29 mouse cellular contexts compared by ENCODE assay signal in genomic region chr1:154952679-154953078, GRCm38 (mm10).
DNase-seq lines count a peak whose midpoint lies in the region; ATAC-seq and TF ChIP-seq lines count a peak whose summit lies in the region.
"Had no signal": no experiment of that assay in that cellular context is flagged by ENCODE, and none has a peak within 500 bp of the region (broad histone marks: within the 10 kb centered on the region; RNA-seq: fewer than 3 reads in every experiment).

No protein-coding gene starts in this region.

- H3K4me2 ChIP-seq in forebrain, embryonic 15.5 days (replicated peaks) = no peak overlapping the region
- H3K4me2 ChIP-seq in hindbrain, postnatal 0 days (ENCODE audit: low read depth, low read length) = no peak overlapping the region
- H3K4me2 ChIP-seq in hindbrain, embryonic 13.5 days = no peak overlapping the region
- H3K4me2 ChIP-seq: heart, embryonic 15.5 days; hindbrain, embryonic 14.5 days; intestine, embryonic 15.5 days; limb, embryonic 13.5 days; liver, embryonic 11.5 days; lung, embryonic 15.5 days; neural tube, embryonic 13.5 days had no signal

- no peak for TF ChIP-seq CTCF in hindbrain, postnatal 0 days (IDR thresholded peaks at IDR 0.05; ENCODE audit: low read depth)
- no peak for TF ChIP-seq CTCF in brain, embryonic 14.5 days (IDR thresholded peaks at IDR 0.05; ENCODE audit: borderline replicate concordance, extremely low read depth, insufficient read depth, insufficient read length)

- H3K36me3 ChIP-seq in forebrain, embryonic 15.5 days = no peaks in the 10 kb centered on the region
- no peaks in the 10 kb centered on the region for H3K36me3 ChIP-seq in forebrain, embryonic 10.5 days (replicated peaks)
- no peaks in the 10 kb centered on the region for H3K36me3 ChIP-seq in hindbrain, postnatal 0 days (ENCODE audit: insufficient read depth, low read length)
- H3K36me3 ChIP-seq in hindbrain, embryonic 13.5 days = no peaks in the 10 kb centered on the region
- H3K36me3 ChIP-seq: G1E; heart, embryonic 10.5 days; heart, embryonic 15.5 days; intestine, embryonic 15.5 days; limb, embryonic 13.5 days; lung, embryonic 15.5 days; neural tube, embryonic 13.5 days had no signal

- no peak overlapping the region for H3K9ac ChIP-seq in forebrain, embryonic 15.5 days (replicated peaks)
- no peak overlapping the region for H3K9ac ChIP-seq in hindbrain, postnatal 0 days (replicated peaks; ENCODE audit: low read length)
- H3K9ac ChIP-seq in hindbrain, embryonic 13.5 days = no peak overlapping the region
- H3K9ac ChIP-seq: heart, embryonic 15.5 days; hindbrain, embryonic 14.5 days; intestine, embryonic 15.5 days; limb, embryonic 13.5 days; lung, embryonic 15.5 days; neural tube, embryonic 13.5 days had no signal

- no peak for ATAC-seq in forebrain, embryonic 15.5 days (replicated peaks)
- ATAC-seq in hindbrain, postnatal 0 days = no peak
- no peak for ATAC-seq in hindbrain, embryonic 13.5 days (ENCODE audit: low FRiP score)
- ATAC-seq: intestine, embryonic 15.5 days had no signal

- H3K4me3 ChIP-seq in forebrain, embryonic 15.5 days = no peak overlapping the region
- no peak overlapping the region for H3K4me3 ChIP-seq in forebrain, embryonic 10.5 days
- no peak overlapping the region for H3K4me3 ChIP-seq in hindbrain, postnatal 0 days (ENCODE audit: low read length)
- no peak overlapping the region for H3K4me3 ChIP-seq in hindbrain, embryonic 13.5 days
- H3K4me3 ChIP-seq: erythroblast, embryonic 14.5 days; heart, embryonic 10.5 days; heart, embryonic 15.5 days; intestine, embryonic 15.5 days; limb, embryonic 13.5 days; lung, embryonic 15.5 days; neural tube, embryonic 13.5 days had no signal

- no peak for TF ChIP-seq POLR2A in brain, embryonic 14.5 days (IDR thresholded peaks at IDR 0.05; ENCODE audit: borderline replicate concordance, extremely low read depth, insufficient read depth, insufficient read length, poor library complexity, severe bottlenecking)

- no peaks in the 10 kb centered on the region for H3K9me3 ChIP-seq in forebrain, embryonic 15.5 days
- no peaks in the 10 kb centered on the region for H3K9me3 ChIP-seq in forebrain, embryonic 10.5 days
- H3K9me3 ChIP-seq in hindbrain, postnatal 0 days (ENCODE audit: low read length) = no peaks in the 10 kb centered on the region
- H3K9me3 ChIP-seq in hindbrain, embryonic 13.5 days = no peaks in the 10 kb centered on the region
- H3K9me3 ChIP-seq: G1E; heart, embryonic 10.5 days; heart, embryonic 15.5 days; intestine, embryonic 15.5 days; limb, embryonic 13.5 days; lung, embryonic 15.5 days; neural tube, embryonic 13.5 days had no signal

- H3K27ac ChIP-seq in forebrain, embryonic 15.5 days (replicated peaks) = peak overlapping the region; percentile 24
- no peak overlapping the region for H3K27ac ChIP-seq in forebrain, embryonic 10.5 days
- H3K27ac ChIP-seq in hindbrain, postnatal 0 days = no peak overlapping the region
- no peak overlapping the region for H3K27ac ChIP-seq in hindbrain, embryonic 13.5 days
- H3K27ac ChIP-seq: heart, embryonic 10.5 days; heart, embryonic 15.5 days; hindbrain, embryonic 14.5 days; intestine, embryonic 15.5 days; kidney, postnatal 0 days; limb, embryonic 13.5 days; lung, embryonic 15.5 days; neural tube, embryonic 13.5 days had no signal

- DNase-seq in forebrain, embryonic 10.5 days (ENCODE audit: extremely low spot score, low spot score) = no peak
- DNase-seq in hindbrain, postnatal 0 days (ENCODE audit: low spot score) = peak; percentile 55
- DNase-seq in brain, embryonic 14.5 days (ENCODE audit: low read depth) = peak; percentile 51
- peak; percentile 33 for DNase-seq in telencephalon, adult 2 months (ENCODE audit: low read depth, low spot score)
- DNase-seq in adipocyte (ENCODE audit: low spot score) = no peak
- DNase-seq: adrenal gland, postnatal 10 days; cerebellum, adult 2 months; cerebellum, postnatal 14 days; gastrocnemius, postnatal 14 days; heart, adult 11 months; kidney, adult 2 months; kidney, postnatal 4 days; retina, postnatal 1 day; right cerebral cortex, postnatal 25 days; thymus, adult 18-20 months; thymus, postnatal 25 days had no signal

- no peaks in the 10 kb centered on the region for H3K27me3 ChIP-seq in forebrain, embryonic 15.5 days
- 0 out of 2 replicates have a peak, but pooled peaks cover 8% of the 10 kb centered on the region for H3K27me3 ChIP-seq in forebrain, embryonic 10.5 days (ENCODE audit: poor library complexity, severe bottlenecking)
- no peaks in the 10 kb centered on the region for H3K27me3 ChIP-seq in hindbrain, postnatal 0 days (ENCODE audit: insufficient read depth, low read length)
- no peaks in the 10 kb centered on the region for H3K27me3 ChIP-seq in hindbrain, embryonic 13.5 days
- H3K27me3 ChIP-seq: heart, embryonic 15.5 days; intestine, embryonic 15.5 days; limb, embryonic 13.5 days; lung, embryonic 15.5 days; neural tube, embryonic 13.5 days had no signal

- 0 out of 2 replicates have a peak, but pooled peaks cover 8% of the 10 kb centered on the region for H3K4me1 ChIP-seq in forebrain, embryonic 15.5 days
- peaks cover 13% of the 10 kb centered on the region; the same call in 1 of the 2 replicates for H3K4me1 ChIP-seq in forebrain, embryonic 10.5 days
- peaks cover 10% of the 10 kb centered on the region for H3K4me1 ChIP-seq in hindbrain, postnatal 0 days (ENCODE audit: insufficient read depth, low read length)
- peaks cover 18% of the 10 kb centered on the region for H3K4me1 ChIP-seq in hindbrain, embryonic 13.5 days (replicated peaks)
- H3K4me1 ChIP-seq: heart, embryonic 15.5 days; intestine, embryonic 15.5 days; lung, embryonic 15.5 days had no signal

- 78% methylated on average over 2 of the region's 2 CpGs for WGBS in forebrain, embryonic 15.5 days
- 93% methylated on average over 2 of the region's 2 CpGs for WGBS in forebrain, embryonic 10.5 days
- 64% methylated on average over 2 of the region's 2 CpGs for WGBS in hindbrain, postnatal 0 days
- WGBS in hindbrain, embryonic 13.5 days = 78% methylated on average over 2 of the region's 2 CpGs

Comparison
In these comparisons a context has a peak if more than half of its experiments do, and no peak if none do; other contexts are left out.
1. DNase-seq: peak in hindbrain, postnatal 0 days (single experiment), brain, embryonic 14.5 days (single experiment) and telencephalon, adult 2 months (single experiment); none in forebrain, embryonic 10.5 days (single experiment) and adipocyte (single experiment).